Mouse (Mus musculus): Measurements from ENCODE around the gene Ppp1r2. TPM values are rescaled to one million over a fixed set of nuclear protein-coding genes. Genes with fewer than 3 reads are reported as not detected.

Gene Ppp1r2
- polyA plus RNA-seq, 1 experiment from 2014 or later, result 96.7 TPM

- Histone ChIP-seq H3K4me3 (no peak overlapping the region), H3K9me3 (replicated peaks) (no peaks in the 10 kb centered on the region), H3K27ac (replicated peaks) (no peak overlapping the region), H3K4me1 (no peaks in the 10 kb centered on the region), H3K36me3 (no peaks in the 10 kb centered on the region), H3K27me3 (ENCODE audit: low read depth, poor library complexity, severe bottlenecking) (no peaks in the 10 kb centered on the region)
- 87% methylated on average over 9 of the region's 9 CpGs for WGBS
- DNase-seq (ENCODE audit: low spot score), result no peak
Measured at GRCm38 (mm10) chr16:31241433-31241832, 33.6 kb downstream of the Ppp1r2 start.

GRCm38 (mm10) chr16:31240569-31240968 is 34.5 kb downstream of the Ppp1r2 start:
- DNase-seq (ENCODE audit: low spot score), result no peak
- H3K27ac ChIP-seq (replicated peaks), result no peak overlapping the region
- no peak overlapping the region for H3K4me3 ChIP-seq
- 0 out of 2 replicates have a peak, but pooled peaks cover under 1% of the 10 kb centered on the region for H3K27me3 ChIP-seq (ENCODE audit: low read depth, poor library complexity, severe bottlenecking)
- peaks cover 5% of the 10 kb centered on the region for H3K4me1 ChIP-seq
- 90% methylated on average over 8 of the region's 8 CpGs for WGBS
- no peaks in the 10 kb centered on the region for H3K36me3 ChIP-seq
- no peaks in the 10 kb centered on the region for H3K9me3 ChIP-seq (replicated peaks)

GRCm38 (mm10) chr16:31238281-31238680 is 36.8 kb downstream of the Ppp1r2 start:
- Histone ChIP-seq H3K27ac (replicated peaks) (no peak overlapping the region), H3K4me1 (peaks cover 25% of the 10 kb centered on the region), H3K9me3 (replicated peaks) (no peaks in the 10 kb centered on the region), H3K27me3 (ENCODE audit: low read depth, poor library complexity, severe bottlenecking) (peaks cover 15% of the 10 kb centered on the region; the same call in 1 of the 2 replicates), H3K36me3 (no peaks in the 10 kb centered on the region), H3K4me3 (no peak overlapping the region)
- DNase-seq (ENCODE audit: low spot score), result no peak
- 88% methylated on average over 5 of the region's 5 CpGs for WGBS

- DNase-seq (ENCODE audit: low spot score), result peak; percentile 16
- 42% methylated on average over 18 of the region's 18 CpGs for WGBS
- H3K4me3 ChIP-seq, result 0 out of 2 replicates have a peak overlapping the region, but pooled peaks have one; percentile 4
- H3K27me3 ChIP-seq (ENCODE audit: low read depth, poor library complexity, severe bottlenecking), result peaks cover 19% of the 10 kb centered on the region; the same call in 1 of the 2 replicates
- no peaks in the 10 kb centered on the region for H3K9me3 ChIP-seq (replicated peaks)
- H3K36me3 ChIP-seq, result no peaks in the 10 kb centered on the region
- H3K4me1 ChIP-seq, result peaks cover 28% of the 10 kb centered on the region
- no peak overlapping the region for H3K27ac ChIP-seq (replicated peaks)
Measured at GRCm38 (mm10) chr16:31235457-31236310, 39.4 kb downstream of the Ppp1r2 start.

GRCm38 (mm10) chr16:31234808-31235456 is 40.1 kb downstream of the Ppp1r2 start:
- no peak for DNase-seq (ENCODE audit: low spot score)
- H3K27ac ChIP-seq (replicated peaks), result no peak overlapping the region
- H3K4me1 ChIP-seq, result peaks cover 28% of the 10 kb centered on the region

GRCm38 (mm10) chr16:31234356-31234755 is 40.7 kb downstream of the Ppp1r2 start:
- Histone ChIP-seq H3K9me3 (replicated peaks) (no peaks in the 10 kb centered on the region), H3K27me3 (ENCODE audit: low read depth, poor library complexity, severe bottlenecking) (peaks cover 19% of the 10 kb centered on the region; the same call in 1 of the 2 replicates), H3K27ac (replicated peaks) (no peak overlapping the region), H3K4me3 (no peak overlapping the region), H3K36me3 (no peaks in the 10 kb centered on the region), H3K4me1 (peaks cover 28% of the 10 kb centered on the region)
- DNase-seq (ENCODE audit: low spot score), result no peak
- WGBS, result 61% methylated on average over 3 of the region's 3 CpGs

More at GRCm38 (mm10) chr16:31234808-31235456, 40.1 kb downstream of the Ppp1r2 start:
- H3K4me3 ChIP-seq, result no peak overlapping the region
- H3K27me3 ChIP-seq (ENCODE audit: low read depth, poor library complexity, severe bottlenecking), result peaks cover 19% of the 10 kb centered on the region; the same call in 1 of the 2 replicates
- WGBS, result 79% methylated on average over 12 of the region's 12 CpGs
- H3K36me3 ChIP-seq, result no peaks in the 10 kb centered on the region
- H3K9me3 ChIP-seq (replicated peaks), result no peaks in the 10 kb centered on the region

- Histone ChIP-seq H3K27ac (replicated peaks) (no peak overlapping the region), H3K4me1 (peaks cover 28% of the 10 kb centered on the region), H3K4me3 (no peak overlapping the region), H3K9me3 (replicated peaks) (no peaks in the 10 kb centered on the region), H3K36me3 (no peaks in the 10 kb centered on the region), H3K27me3 (ENCODE audit: low read depth, poor library complexity, severe bottlenecking) (peaks cover 19% of the 10 kb centered on the region; the same call in 1 of the 2 replicates)
- WGBS, result 37% methylated on average over 20 of the region's 20 CpGs
- no peak for DNase-seq (ENCODE audit: low spot score)
Measured at GRCm38 (mm10) chr16:31233541-31234339, 41.3 kb downstream of the Ppp1r2 start.

GRCm38 (mm10) chr16:31233167-31233498 is 41.9 kb downstream of the Ppp1r2 start:
- Histone ChIP-seq H3K4me1 (peaks cover 28% of the 10 kb centered on the region), H3K36me3 (no peaks in the 10 kb centered on the region), H3K27me3 (ENCODE audit: low read depth, poor library complexity, severe bottlenecking) (peaks cover 19% of the 10 kb centered on the region; the same call in 1 of the 2 replicates), H3K9me3 (replicated peaks) (no peaks in the 10 kb centered on the region), H3K27ac (replicated peaks) (no peak overlapping the region), H3K4me3 (no peak overlapping the region)
- DNase-seq (ENCODE audit: low spot score), result no peak
- 53% methylated on average over 4 of the region's 4 CpGs for WGBS

- 79% methylated on average over 5 of the region's 5 CpGs for whole genome bisulfite sequencing
- H3K36me3 ChIP-seq, result no peaks in the 10 kb centered on the region
- no peak overlapping the region for H3K27ac ChIP-seq (replicated peaks)
- H3K27me3 ChIP-seq (ENCODE audit: low read depth, poor library complexity, severe bottlenecking), result peaks cover 19% of the 10 kb centered on the region; the same call in 1 of the 2 replicates
- no peaks in the 10 kb centered on the region for H3K9me3 ChIP-seq (replicated peaks)
- peaks cover 28% of the 10 kb centered on the region for H3K4me1 ChIP-seq
- DNase-seq (ENCODE audit: low spot score), result no peak
- no peak overlapping the region for H3K4me3 ChIP-seq
Measured at GRCm38 (mm10) chr16:31232491-31233166, 42.4 kb downstream of the Ppp1r2 start.

- 87% methylated on average over 5 of the region's 5 CpGs for WGBS
- no peaks in the 10 kb centered on the region for H3K36me3 ChIP-seq
- H3K27ac ChIP-seq (replicated peaks), result no peak overlapping the region
- peaks cover 19% of the 10 kb centered on the region; the same call in 1 of the 2 replicates for H3K27me3 ChIP-seq (ENCODE audit: low read depth, poor library complexity, severe bottlenecking)
- H3K4me1 ChIP-seq, result peaks cover 28% of the 10 kb centered on the region
- DNase-seq (ENCODE audit: low spot score), result no peak
- no peak overlapping the region for H3K4me3 ChIP-seq
- H3K9me3 ChIP-seq (replicated peaks), result no peaks in the 10 kb centered on the region
Measured at GRCm38 (mm10) chr16:31231591-31231990, 43.5 kb downstream of the Ppp1r2 start.

GRCm38 (mm10) chr16:31227746-31228145 is 47.3 kb downstream of the Ppp1r2 start:
- DNase-seq (ENCODE audit: low spot score), result no peak
- WGBS, result 84% methylated on average over 1 of the region's 1 CpGs
- no peaks in the 10 kb centered on the region for H3K27me3 ChIP-seq (ENCODE audit: low read depth, poor library complexity, severe bottlenecking)
- H3K4me1 ChIP-seq, result no peaks in the 10 kb centered on the region
- no peaks in the 10 kb centered on the region for H3K36me3 ChIP-seq
- H3K9me3 ChIP-seq (replicated peaks), result no peaks in the 10 kb centered on the region
- H3K27ac ChIP-seq (replicated peaks), result no peak overlapping the region
- H3K4me3 ChIP-seq, result no peak overlapping the region

GRCm38 (mm10) chr16:31215271-31215670 is 59.8 kb downstream of the Ppp1r2 start:
- no peak overlapping the region for H3K27ac ChIP-seq (replicated peaks)
- WGBS, result 94% methylated on average over 4 of the region's 4 CpGs

More at GRCm38 (mm10) chr16:31215271-31215670, 59.8 kb downstream of the Ppp1r2 start:
- no peak overlapping the region for H3K4me3 ChIP-seq
- no peaks in the 10 kb centered on the region for H3K4me1 ChIP-seq
- DNase-seq (ENCODE audit: low spot score), result no peak
- H3K27me3 ChIP-seq (ENCODE audit: low read depth, poor library complexity, severe bottlenecking), result no peaks in the 10 kb centered on the region
- no peaks in the 10 kb centered on the region for H3K36me3 ChIP-seq
- peaks cover 8% of the 10 kb centered on the region for H3K9me3 ChIP-seq (replicated peaks)
